Mouse (Mus musculus) liver, adult (tissue): ENCODE data around the gene Bad.

ENCODE experiments used
- GATA4 ChIP-seq: IDR thresholded peaks from 2 replicates; pipeline ENCODE4 v1.6.1; 2014; ENCODE audit warnings: mild to moderate bottlenecking, low read length; ENCODE audit not compliant: insufficient replicate concordance

Gene Bad

DNA sequence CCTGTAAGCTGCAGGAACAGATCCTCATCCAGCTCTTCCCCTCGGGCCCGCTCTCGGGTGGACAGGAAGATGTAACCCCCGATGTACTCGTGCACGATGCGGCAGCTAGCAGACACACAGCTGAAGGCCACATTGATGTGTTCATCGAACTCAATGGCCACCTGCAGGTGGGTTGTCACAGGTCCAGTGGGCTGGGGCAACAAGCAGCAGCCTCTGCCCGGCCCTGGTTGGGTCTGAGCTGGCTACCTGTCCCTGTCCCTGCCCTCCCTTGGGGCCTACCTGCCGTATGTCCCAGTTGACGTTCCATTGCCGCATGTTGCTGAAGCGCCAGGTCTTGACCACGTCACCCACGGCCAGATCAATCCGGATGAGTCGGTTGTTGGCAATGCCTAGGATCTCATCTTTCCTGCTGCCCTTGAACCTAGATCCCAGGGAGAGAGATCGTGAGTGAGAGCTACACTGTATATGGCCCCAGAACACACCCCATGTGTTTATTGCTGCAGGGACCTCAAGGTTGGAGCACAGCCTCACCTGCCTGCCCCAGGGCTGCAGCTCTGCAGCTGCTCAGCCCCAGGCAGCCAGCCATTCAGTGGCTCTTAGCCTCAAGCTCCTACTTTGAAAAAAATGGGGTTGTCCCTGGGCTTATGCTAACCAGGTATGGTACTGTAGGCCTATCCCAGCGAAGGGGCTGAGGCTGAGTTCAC is 57.9 kb downstream of the Bad start:
- TF ChIP-seq GATA4, result no peak
